Mouse (Mus musculus) frontal cortex, adult 2 months (tissue): ENCODE results near the gene Zfand6. TPM values are rescaled to one million over a fixed set of nuclear protein-coding genes. Genes with fewer than 3 reads are reported as not detected.
A peak's percentile ranks its signal among the peaks of the same experiment; 100 is the strongest.

ENCODE experiments used
- DNase-seq, 2 experiments: peaks; one replicate each; pipeline ENCODE4 v3.0.0; 2022; ENCODE audit warnings: low spot score in 1 of 2; ENCODE audit errors: extremely low spot score in 1 of 2
- polyA plus RNA-seq: library from polyadenylated mRNA; depleted of rRNA; stranded (reverse); fragments of >200 nt; gene quantifications from 2 replicates; pipeline ENCODE4 v1.2.3, GENCODE M21; 2012; rRNA removed

Zfand6 gene
- 83.8 and 111 TPM in 2 replicates for polyA plus RNA-seq

- peak; percentile 97 to 99 for DNase-seq
Measured at GRCm38 (mm10) chr7:84689251-84690100, at the start of gene Zfand6. TSS of gene Zfand6 (minus strand) at chr7:84689959.

GRCm38 (mm10) chr7:84736803-84737202, 47.0 kb upstream of the Zfand6 start:
- DNase-seq: no peak

GRCm38 (mm10) chr7:84733038-84733437, 43.3 kb upstream of the Zfand6 start:
- no peak for DNase-seq

GRCm38 (mm10) chr7:84732052-84732451, 42.3 kb upstream of the Zfand6 start:
- no peak for DNase-seq

- no peak for DNase-seq
Measured at GRCm38 (mm10) chr7:84731076-84731475, 41.3 kb upstream of the Zfand6 start.

GRCm38 (mm10) chr7:84722804-84723459, 33.2 kb upstream of the Zfand6 start:
- no peak for DNase-seq

DNA sequence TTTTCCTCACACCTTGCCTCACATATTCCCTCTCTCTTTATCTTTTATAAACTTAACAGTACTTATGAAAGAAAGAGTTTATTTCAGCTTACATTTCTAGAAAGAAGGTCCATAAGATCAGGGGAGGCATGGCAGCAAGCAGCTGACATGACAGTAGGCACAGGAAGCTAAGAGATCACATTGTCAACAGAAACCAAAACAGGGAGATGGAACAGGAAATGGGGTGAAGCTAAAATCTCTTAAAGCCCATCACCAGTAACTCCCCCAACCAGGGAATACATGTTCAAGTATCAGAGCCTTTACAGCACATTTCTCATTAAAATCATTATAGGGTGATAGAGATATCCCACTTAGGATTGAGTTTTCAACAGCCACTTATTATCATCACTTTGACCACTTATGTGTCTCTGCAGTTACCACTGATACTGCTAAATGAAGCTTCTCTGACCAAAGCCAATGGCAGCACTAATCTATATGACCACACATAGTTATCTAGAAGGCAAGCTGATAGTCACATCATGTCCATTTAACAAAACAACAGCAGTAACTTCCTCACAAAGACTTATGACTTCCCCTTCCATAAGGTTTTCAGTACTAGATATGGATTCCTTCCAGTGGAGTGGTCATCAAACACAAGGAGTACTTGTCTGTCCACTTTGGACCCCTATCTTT, 20.7 kb upstream of the Zfand6 start:
- DNase-seq: no peak

GRCm38 (mm10) chr7:84706877-84707276, 17.1 kb upstream of the Zfand6 start:
- no peak for DNase-seq

DNA sequence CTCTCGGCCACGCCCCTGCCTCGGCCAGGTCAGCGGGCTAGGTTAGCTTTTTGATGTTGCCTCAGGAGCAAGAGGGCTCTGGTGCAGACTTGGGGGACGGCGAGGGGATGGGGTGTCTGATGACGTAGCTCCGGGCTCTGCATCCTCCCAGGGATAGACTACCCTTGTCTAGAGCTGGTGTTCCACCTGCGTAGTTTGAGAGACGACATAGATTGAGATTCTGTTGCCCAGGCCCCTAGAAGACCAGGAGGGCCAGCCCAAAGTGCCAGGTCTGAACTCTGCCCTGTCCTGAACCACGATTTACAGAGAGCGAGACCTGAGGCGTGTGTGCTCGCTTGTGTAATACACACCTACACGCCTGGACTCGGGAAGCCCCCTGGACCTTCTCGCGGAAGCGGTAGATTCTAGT, 346 bp upstream of the Zfand6 start:
- no peak for DNase-seq

DNA sequence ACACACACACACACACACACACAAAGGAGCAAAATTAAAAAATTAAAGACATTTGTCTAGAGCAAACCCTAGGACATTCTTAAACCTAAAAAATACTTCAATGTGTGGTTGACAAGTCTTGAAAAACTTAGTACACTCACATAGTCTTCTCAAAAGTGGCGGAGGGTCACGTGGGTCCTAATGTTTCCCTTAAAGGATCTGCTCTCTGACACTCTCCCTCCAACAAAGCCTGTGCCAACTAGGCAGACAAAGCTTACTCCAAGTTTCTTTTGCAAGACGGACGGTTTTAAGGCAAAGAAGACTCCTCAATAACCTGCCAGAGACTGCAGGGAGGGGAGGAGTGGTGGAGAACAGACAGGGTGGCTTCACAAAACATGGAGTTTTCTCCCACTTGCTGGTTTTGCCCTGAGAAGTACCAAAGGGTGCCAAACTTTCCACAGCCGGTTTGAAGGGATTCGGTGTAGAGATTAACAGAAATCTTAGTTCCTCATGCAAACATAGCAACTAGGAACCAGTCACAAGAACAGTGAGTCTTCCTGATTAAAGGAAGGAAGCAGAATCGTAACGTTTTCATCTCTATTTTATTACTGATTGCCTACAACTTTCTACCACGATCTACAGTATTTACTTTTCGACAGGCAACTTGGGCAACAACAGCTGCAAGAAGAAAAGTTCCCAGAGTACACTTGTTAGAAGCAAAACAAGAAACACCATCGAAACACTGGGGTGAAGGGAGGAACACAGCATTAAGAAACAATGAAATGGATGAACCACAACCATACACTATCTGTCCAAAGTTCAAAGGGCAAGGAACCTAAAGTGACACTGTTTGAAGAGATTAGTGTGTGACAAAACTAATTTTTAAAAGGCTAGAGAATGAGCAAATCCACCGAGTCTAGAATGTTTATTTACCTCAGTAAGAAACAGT, 1.8 kb downstream of the Zfand6 start:
- DNase-seq: no peak

DNA sequence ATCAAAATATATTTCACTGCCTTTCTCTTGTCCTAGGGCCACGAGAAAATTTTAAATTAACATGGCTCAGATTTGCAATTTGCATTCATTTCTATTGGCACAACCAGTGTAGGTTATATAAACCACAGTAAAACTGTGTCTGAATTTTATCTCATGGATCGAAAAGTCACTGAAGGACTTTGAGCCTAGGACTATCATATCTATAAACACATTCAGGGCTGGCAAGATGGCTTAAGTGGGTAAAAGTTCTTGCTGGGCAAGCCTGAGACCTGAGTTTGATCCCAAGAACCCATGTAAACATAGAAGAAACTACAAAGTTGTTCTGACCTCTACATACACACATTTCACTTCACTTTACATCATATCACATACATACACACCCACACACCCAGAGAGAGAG, 3.4 kb downstream of the Zfand6 start:
- no peak for DNase-seq

GRCm38 (mm10) chr7:84684675-84685074, 5.1 kb downstream of the Zfand6 start:
- DNase-seq: no peak

DNA sequence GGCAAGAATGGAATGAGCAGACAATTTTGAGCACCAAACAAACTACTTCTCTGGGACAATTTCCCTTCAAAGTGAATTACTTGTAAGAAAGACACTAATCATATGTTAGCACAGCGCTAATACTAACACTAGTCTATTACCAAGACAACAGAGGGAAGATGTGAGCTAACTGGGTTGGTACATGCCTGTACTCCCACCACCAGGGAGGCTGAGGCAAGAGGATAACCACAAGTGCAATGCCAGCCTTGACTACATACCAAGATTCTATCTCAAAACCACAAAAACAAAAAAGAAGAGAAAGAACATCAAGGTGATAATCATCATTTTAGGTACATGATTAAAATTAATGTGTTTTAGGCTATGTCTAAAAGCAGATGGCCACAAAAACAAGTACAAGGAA, 8.2 kb downstream of the Zfand6 start:
- DNase-seq: no peak

DNA sequence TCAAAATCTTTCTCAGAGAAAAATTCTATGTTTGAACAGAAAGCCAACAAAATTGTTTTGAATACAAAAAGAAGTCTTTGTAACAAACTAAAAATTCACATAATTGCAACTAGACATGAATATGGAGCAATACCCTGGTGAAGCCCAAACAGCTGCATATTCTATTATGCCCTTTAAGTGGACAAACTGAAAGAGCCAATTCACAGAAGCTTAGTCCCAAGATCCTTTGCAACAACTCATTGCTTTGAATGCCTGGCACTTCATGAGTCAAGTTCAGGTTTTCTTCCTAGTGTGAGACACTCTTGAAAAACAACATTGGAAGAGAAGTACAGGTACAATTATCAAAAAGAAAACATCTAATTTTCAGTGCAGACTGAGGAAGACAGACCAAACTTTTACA, 8.8 kb downstream of the Zfand6 start:
- DNase-seq: no peak

- DNase-seq: no peak
Measured at GRCm38 (mm10) chr7:84680092-84680491, 9.7 kb downstream of the Zfand6 start.

DNA sequence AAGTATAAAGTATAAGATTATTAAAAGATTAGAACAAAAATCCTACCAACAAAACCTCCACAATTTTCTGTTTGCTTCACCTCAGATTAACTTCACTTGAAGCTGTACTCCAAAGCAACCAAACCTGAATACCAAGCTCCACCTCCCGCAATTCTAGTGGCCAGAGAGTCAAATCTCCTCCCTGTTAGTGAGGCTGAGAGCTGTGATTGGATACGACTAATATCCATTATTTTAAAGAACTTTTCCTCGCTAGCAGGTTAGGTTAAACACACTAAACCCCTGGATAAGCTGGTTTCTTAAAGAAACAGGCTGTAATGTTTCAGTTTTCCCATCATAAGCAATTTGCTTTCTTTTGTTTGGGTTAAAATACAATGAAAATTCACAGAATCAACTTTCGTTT, 10.5 kb downstream of the Zfand6 start:
- peak; percentile 81 to 91 for DNase-seq

DNA sequence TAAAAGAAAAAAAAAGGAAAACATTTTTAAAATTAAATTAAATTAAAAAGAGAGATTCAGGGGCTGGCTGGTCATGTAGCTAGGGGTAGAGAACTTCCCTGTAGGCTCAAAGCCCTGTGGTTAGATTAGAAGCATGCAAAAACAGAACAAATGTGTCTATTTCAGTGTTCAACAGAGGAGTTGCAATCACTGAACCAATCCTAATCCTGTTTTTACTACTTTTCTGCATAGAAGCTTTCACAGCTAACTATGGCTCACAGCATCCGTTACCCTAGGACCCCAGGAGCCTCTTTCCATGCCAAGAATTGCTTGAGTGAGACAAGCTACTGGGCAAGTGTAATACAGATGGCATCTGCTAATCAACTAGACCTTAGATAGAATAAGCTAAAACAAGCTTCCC, 16.7 kb downstream of the Zfand6 start:
- no peak for DNase-seq

- DNase-seq: no peak
Measured at GRCm38 (mm10) chr7:84669554-84670152, 20.1 kb downstream of the Zfand6 start.

DNA sequence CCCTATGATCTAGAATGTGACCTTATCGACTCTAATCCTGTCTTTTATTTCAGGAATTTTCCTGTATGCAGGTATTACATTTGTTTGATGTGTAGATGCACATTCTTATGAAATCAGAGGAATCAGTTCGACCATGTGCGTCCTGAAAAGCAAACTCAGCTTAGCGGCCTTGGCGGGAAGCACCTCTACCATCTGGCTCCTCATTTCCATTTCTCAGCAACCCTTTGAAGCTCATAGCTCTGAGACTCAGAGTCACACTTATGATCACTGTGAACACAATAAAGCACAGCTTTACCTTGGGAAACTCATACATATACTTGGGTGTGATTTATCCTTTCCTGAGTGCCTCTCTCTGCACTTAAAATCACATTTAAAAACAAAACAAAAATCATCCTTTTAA, 21.8 kb downstream of the Zfand6 start:
- no peak for DNase-seq

- DNase-seq: no peak
Measured at GRCm38 (mm10) chr7:84652740-84653139, 37.0 kb downstream of the Zfand6 start.
